Mouse (Mus musculus) brain, adult 2 months (tissue): ENCODE data around the gene Ctsw.

Experiments
- DNase-seq: peaks from one replicate; pipeline ENCODE4 v3.0.0; 2011; ENCODE audit warnings: low read depth, low spot score

Ctsw gene

GRCm38 (mm10) chr19:5431911-5432464 is 36.3 kb downstream of the Ctsw start:
- DNase-seq: no peak

DNA sequence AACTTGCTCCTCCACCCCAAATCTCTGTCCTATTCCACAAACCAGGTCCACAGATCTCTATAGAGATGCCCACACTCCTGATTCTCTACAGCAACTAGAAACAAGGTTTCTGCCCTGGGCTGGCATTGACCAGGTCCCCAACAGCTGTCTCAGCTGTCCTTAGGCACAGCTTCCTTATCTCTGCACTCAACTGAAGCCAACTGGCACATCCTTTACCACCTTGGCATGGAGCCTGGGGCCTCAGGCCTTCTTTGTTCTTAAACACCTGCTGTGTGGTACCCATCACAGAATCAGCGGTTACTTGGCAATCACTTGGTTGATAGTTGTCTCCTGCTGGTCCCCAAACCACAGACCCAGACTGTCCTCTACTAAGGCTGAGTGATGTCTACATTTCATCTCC is 37.9 kb downstream of the Ctsw start:
- DNase-seq: no peak

GRCm38 (mm10) chr19:5429806-5430205 is 38.5 kb downstream of the Ctsw start:
- peak; percentile 72 for DNase-seq

DNA sequence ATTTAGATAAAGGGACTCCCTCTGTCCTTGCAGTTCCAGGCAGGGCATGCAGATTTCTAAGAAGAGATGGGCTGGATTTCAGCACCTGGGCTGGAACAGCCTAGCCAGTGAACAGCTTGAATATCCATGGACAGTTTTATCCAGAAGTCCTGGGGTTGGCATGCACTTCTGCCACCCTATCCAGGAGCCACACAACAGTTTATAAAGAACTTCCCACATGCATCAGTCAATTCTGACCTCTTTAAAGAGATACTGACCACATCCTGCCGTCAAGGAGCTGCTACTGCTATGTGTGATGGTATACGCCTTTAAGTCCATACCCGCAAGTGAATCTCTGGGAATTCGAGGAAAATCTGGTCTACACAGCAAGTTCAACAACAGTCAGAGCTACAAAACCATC is 39.1 kb downstream of the Ctsw start:
- DNase-seq: no peak

DNA sequence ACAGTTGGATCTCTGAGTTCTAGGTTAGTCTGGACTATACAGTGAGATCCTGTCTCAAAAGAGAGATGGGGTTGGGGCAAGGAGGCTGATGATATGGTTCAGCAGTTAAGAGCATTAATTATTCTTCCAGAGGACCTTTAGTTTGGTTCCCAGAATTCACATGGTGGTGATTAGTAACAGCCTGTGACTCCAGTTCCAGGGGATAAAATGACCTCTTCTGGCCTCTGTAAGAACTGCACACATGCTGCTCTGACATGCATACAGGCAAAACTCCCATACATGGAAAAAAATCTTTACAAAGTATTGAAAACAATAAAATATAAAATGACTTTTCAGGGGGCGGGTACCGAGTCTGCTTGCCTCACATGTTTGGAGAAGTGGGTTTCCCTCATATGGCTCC is 40.2 kb downstream of the Ctsw start:
- peak; percentile 66 for DNase-seq

DNA sequence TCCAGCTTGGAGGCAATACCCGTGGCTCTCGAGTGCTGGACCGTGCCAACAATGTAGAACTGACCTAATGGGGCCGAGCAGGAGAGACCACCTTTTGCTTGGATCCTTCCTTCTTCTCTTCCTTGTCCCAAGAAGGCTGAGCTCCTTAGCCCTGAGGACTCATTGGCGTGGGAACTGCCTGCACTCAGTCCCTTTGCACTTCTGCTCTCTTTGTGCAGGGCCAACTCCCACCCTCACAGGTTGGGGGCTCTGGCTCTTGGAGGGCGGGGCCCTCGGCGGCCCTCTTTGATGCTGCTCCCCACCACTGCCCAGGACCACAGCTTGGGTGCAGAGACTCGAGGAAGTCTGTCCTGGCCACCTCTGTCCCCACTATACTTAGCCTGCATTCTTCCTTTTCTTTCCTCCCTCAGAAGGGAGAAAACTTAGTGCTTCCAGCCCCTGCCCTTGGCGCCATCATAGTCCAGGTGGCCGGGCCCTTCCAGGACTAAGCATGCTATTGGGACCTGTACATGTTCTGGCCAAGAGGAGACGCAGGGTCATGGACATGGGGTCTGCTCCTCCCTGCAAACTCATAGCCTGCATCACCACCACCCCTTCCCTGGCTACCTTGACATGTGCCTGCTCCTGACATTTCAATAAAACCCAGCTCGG is 41.5 kb downstream of the Ctsw start:
- no peak for DNase-seq

- DNase-seq: no peak
These were observed 42.3 kb downstream of the Ctsw start for GRCm38 (mm10) chr19:5425906-5426565.

GRCm38 (mm10) chr19:5424782-5425741 is 43.2 kb downstream of the Ctsw start, which contains the start of the genes Drap1 and AI837181:
Gene Drap1, minus strand, starts transcription at chr19:5424979.
Gene AI837181, plus strand, starts transcription at chr19:5425144.
- DNase-seq: peak; percentile 99

GRCm38 (mm10) chr19:5424092-5424781 is 44.1 kb downstream of the Ctsw start:
- peak; percentile 68 for DNase-seq

GRCm38 (mm10) chr19:5423561-5423960 is 44.7 kb downstream of the Ctsw start:
- DNase-seq: no peak

DNA sequence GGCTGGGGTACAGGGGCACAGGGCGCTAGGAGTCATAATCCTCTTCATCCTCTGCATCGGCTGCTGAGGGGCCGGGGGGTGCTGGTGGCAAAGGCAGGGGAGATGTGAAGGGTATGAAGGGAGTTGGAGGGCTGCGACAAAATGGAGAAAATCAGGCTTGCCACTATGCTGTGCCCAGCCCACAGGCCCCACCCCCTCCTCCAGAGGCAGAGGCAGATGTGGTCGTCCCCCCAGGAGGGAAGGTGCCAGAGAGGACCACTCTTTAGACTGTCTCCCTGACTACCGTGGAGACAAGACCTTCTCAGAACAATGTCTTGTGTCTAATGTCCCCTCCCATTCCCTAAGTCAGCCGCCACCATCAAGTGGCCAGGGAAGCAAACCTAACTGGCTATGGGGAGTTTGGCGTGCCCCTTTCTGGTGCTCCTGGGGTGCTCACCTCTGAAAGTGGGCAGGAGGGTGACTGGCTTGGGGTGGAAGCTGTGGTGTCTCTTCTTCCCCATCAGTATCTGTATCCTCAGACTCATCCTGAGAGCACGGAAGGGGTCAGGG is 45.3 kb downstream of the Ctsw start:
- DNase-seq: no peak

DNA sequence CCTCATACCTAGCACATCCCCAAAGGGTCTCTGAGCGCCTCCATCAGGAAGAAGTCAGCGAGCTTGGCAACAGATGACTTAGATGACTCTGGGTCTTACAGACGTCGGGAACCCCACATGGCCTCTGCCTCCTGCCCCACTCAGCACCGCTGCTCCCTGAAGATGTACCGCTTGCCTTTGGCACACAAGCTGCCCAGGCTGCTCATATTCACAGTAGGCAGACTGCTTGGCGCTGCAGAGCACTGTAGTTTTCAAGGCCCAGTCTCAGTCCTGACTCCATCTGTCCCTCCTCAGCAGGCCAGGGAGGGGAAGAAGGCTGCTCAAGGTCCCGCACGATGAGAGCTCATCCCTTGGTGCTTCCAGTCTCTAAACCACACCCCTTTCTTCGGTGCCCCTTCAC is 46.0 kb downstream of the Ctsw start:
- peak; percentile 39 for DNase-seq

DNA sequence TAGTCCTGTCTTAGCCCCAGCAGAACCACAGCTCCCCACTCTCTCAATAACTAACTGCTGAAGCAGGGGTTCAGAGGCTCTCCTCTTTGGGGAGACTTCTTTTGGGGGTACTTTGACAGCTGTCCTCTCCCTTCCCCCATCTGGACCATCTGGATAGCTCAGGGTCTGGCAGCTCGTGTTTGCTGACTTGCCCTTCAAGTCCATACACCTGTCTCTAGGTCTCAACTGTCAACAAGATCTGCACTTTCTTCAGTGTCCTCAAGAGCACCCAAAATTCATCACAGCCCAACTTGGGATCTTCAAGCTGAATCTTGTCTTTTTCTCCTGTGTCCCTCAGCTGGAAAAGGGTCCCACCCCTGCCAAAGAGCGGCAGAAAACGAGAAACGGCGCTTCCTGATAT is 46.5 kb downstream of the Ctsw start:
- no peak for DNase-seq

- no peak for DNase-seq
These were observed 47.7 kb downstream of the Ctsw start for GRCm38 (mm10) chr19:5420579-5420978.

DNA sequence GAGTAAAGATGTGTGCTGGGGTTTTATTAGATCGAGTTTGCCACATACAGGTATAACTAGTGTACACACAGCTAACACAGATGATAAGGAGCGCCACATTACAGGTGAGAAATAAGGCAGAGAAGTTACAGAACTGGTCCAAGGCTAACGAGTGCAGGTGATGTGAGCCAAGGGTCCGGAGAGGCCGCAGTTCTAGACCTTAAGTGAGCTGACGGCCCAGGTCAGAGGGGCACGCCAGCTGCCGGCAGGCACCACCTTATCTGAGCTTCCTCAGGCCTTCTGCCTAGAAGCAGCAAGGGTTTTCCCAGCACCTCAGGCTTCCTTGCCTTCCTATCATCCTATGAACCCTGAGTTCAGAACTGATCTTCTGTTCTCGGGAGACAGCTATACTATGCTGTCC is 48.7 kb downstream of the Ctsw start:
- no peak for DNase-seq

DNA sequence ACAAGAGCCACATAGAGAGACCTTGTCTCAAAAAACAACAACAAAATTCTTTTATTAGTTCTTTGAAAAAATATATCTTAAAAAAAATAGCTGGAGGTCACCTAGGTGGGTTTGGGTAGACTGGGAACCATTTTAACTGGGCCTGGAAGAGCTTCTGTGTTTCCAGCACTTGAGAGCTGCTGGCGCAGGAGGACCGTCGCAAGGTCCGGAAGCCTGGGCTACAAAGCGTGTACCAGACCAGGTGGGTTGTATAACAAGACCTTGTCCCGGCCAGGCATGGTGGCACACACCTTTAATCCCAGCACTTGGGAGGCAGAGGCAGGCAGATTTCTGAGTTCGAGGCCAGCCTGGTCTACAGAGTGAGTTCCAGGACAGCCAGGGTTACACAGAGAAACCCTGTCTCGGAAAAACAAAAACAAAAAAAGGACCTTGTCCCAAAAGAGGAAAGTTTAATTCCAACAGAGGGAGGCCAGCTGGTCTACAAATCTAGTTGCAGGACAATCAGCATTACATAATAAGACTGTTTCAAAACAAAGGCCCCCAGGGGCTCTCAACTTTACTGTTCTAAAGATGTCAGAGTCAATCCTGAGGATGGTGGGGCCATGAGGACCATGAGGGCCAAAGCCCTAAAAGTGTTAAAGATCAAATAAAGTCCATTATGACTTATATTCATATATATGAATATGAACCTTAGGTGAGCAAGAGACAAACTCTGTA is 49.4 kb downstream of the Ctsw start:
- no peak for DNase-seq
